Mouse (Mus musculus) Muller cell, postnatal 12 days (primary cell): ENCODE measurements around the gene Fam43a.

Experiments used
- DNase-seq: peaks from one replicate; pipeline ENCODE4 v3.0.0-alpha.2; 2015; ENCODE audit errors: inconsistent ontology term

The Fam43a gene

GRCm38 (mm10) chr16:30629509-30629908 lies 30.0 kb downstream of the Fam43a start:
- no peak for DNase-seq

- DNase-seq, result no peak
Measured at GRCm38 (mm10) chr16:30633906-30634746, 34.6 kb downstream of the Fam43a start.

- no peak for DNase-seq
Measured at GRCm38 (mm10) chr16:30638586-30638985, 39.1 kb downstream of the Fam43a start.

- DNase-seq, result no peak
Measured at GRCm38 (mm10) chr16:30640591-30640990, 41.1 kb downstream of the Fam43a start.

- no peak for DNase-seq
Measured at GRCm38 (mm10) chr16:30641408-30641807, 41.9 kb downstream of the Fam43a start.

- DNase-seq, result no peak
Measured at GRCm38 (mm10) chr16:30642229-30642628, 42.7 kb downstream of the Fam43a start.

- no peak for DNase-seq
Measured at GRCm38 (mm10) chr16:30644981-30645380, 45.5 kb downstream of the Fam43a start.

- peak; percentile 17 for DNase-seq
Measured at GRCm38 (mm10) chr16:30645841-30646558, 46.5 kb downstream of the Fam43a start.

- no peak for DNase-seq
Measured at GRCm38 (mm10) chr16:30646856-30647255, 47.3 kb downstream of the Fam43a start.

GRCm38 (mm10) chr16:30651292-30651691 lies 51.8 kb downstream of the Fam43a start:
- DNase-seq, result no peak
